Mouse (Mus musculus): ENCODE data around the gene Nfib. TPM values are rescaled to one million over a fixed set of nuclear protein-coding genes. Genes with fewer than 3 reads are reported as not detected.

Gene Nfib
- polyA plus RNA-seq, 1 experiment = 39.4 TPM

GRCm38 (mm10) chr4:82377621-82378020 lies 327.9 kb downstream of the Nfib start:
- DNase-seq (ENCODE audit: extremely low spot score in 1 of 2, low spot score in 1 of 2) = no peak

GRCm38 (mm10) chr4:82374560-82374959 lies 331.0 kb downstream of the Nfib start:
- DNase-seq (ENCODE audit: extremely low spot score in 1 of 2, low spot score in 1 of 2) = no peak

DNA sequence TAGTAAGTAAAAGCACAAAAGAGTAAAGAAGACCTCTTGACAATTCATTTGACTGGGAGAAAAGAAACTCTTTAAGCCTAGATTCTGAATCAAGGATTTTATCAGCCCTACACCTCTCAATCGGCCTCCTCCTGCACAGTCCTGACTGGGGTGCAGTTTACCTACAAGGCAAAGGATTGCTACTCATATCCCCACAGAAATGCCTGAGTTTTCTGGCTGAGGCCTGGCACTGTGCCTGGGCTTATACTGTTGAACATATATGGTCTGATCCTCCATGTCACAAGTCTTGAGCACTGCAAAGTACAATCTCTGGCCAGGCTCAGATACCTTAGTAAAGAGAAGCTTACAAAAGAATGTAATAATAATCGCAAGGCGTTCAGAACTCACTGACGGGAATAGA lies 333.3 kb downstream of the Nfib start:
- no peak for DNase-seq (ENCODE audit: extremely low spot score in 1 of 2, low spot score in 1 of 2)

DNA sequence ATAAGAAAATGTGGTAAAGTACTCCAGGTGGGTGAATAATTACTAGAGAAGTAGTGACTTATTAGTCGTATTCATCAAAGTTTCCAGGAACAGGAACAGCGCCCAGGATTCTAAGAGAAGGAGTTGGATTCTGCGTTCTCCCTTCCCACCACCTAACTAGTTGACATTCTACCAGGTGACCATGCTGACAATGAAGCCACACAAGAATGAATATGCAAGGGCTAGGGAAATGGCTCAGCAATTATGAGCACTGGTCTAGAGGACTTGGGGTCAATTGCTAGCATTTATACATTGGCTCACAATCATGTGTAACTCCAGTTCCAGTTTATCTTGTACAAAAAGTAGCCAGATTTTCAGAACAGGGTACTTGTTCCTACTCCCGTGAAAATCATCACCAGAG lies 334.1 kb downstream of the Nfib start:
- DNase-seq (ENCODE audit: extremely low spot score in 1 of 2, low spot score in 1 of 2) = no peak

GRCm38 (mm10) chr4:82369011-82369776 lies 336.4 kb downstream of the Nfib start:
- no peak for DNase-seq (ENCODE audit: extremely low spot score in 1 of 2, low spot score in 1 of 2)

DNA sequence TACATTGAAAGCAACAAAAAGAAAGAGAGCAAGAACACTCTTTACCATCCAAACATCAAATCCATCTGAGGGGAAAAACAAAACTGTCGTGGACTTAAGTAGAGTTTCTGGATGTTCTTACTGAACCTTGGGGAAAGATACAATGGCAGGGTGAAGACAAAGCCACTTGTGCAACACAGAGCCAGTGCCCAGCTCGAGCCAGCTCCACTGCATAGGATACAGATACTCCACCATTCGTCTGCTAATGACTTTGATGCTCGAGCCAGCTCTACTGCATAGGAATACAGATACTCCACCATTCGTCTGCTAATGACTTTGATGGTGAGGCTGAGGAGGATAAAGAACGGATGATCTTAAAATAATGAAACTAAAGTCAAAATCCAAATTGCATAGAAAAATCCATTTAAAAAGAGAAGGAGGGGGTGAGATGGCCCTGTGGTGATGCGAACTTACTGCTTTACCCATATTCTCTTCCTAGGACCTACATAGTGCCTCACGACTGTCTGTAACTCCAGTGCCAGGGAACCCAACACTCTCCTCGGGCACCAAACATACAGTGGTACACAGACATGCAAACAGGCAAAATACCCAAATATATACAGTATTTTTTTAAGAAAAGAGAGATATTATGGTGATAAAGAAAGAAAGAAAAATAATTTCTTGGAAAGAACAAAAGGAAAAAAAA lies 337.3 kb downstream of the Nfib start:
- DNase-seq (ENCODE audit: extremely low spot score in 1 of 2, low spot score in 1 of 2) = no peak

- DNase-seq (ENCODE audit: extremely low spot score in 1 of 2, low spot score in 1 of 2) = no peak
Measured at GRCm38 (mm10) chr4:82364696-82365385, 340.7 kb downstream of the Nfib start.

DNA sequence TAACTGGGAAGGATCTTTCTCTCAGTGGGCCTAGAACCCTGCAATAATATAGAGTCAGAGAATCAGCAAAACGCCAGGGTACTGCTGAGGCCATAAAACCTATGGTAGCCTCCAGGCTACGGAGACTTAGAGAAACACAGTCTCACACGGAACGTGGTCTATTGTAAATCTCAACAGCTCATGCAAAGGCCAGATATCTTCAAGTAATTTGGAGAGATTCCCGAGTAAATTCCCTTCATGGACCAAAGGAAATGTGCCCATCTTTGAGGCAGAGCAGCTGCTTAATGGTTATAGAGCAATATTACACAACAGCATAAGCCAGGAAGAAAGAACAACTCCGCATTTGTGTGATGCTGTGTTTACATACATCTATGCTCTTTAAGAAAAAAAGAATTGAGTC lies 341.6 kb downstream of the Nfib start:
- DNase-seq (ENCODE audit: extremely low spot score in 1 of 2, low spot score in 1 of 2) = no peak

- no peak for DNase-seq (ENCODE audit: extremely low spot score in 1 of 2, low spot score in 1 of 2)
Measured at GRCm38 (mm10) chr4:82362294-82362693, 343.3 kb downstream of the Nfib start.

DNA sequence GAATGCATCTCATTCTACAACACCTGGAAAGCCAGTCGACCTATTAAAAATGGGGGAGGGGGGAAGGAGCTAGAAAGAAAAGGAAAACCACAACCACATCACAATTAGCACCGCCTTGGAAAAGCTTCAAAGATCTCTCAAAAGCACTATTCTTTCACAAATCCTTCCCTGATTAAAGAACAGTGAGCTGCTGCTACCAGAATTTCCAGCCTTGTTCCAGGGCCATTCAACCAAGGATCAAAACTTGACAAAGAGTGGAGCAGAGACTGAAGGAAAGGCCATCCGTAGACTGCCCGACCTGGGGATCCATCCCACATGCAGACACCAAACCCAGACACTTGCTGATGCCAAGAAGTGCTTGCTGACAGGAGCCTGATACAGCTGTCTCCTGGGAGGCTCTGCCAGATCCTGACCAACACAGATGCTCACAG lies 345.5 kb downstream of the Nfib start:
- peak in 1 of 2 experiments; percentile 26 for DNase-seq (ENCODE audit: extremely low spot score in 1 of 2, low spot score in 1 of 2)

- DNase-seq (ENCODE audit: extremely low spot score in 1 of 2, low spot score in 1 of 2) = no peak
Measured at GRCm38 (mm10) chr4:82359110-82359509, 346.4 kb downstream of the Nfib start.

- DNase-seq (ENCODE audit: extremely low spot score in 1 of 2, low spot score in 1 of 2) = no peak
Measured at GRCm38 (mm10) chr4:82349006-82349405, 356.5 kb downstream of the Nfib start.

DNA sequence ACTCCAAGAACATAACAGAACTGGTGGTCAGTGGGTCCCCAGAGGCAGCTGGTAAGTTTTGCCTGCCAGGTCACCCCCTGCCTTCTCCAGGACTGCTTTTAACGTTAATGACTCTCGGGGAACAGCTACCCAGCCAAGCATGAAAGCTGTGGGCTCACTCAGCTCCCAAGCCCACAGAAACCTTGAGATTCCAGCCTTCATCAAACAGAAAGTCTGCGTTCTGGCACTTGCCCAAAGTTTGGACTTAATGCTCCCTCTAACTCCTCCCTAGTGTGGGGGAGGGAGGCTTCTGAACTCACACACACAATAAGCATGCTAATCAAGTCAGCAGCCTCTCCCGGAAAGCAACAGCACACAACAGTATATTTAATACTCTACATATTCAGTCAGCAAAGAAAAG lies 360.8 kb downstream of the Nfib start:
- DNase-seq (ENCODE audit: extremely low spot score in 1 of 2, low spot score in 1 of 2) = peak; percentile 13 to 34

DNA sequence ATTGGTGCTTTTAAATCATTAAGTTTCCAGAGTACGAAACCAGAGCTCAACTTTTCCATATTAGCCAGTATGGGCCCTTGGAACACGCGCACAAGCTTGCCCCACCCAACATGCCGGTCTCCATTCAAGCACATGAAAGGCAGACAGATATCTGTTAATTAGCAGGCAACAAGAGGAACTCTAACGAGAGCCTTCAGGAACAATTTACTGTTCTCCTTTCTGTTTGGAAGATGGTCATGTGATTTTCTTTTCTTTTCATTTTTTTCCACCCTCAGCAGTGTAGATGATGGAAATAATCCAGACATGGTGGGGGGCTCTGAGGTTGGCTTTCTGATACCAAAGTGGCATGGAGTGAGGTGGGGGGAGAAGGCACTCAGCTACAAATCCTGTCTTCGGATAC lies 361.3 kb downstream of the Nfib start:
- no peak for DNase-seq (ENCODE audit: extremely low spot score in 1 of 2, low spot score in 1 of 2)

DNA sequence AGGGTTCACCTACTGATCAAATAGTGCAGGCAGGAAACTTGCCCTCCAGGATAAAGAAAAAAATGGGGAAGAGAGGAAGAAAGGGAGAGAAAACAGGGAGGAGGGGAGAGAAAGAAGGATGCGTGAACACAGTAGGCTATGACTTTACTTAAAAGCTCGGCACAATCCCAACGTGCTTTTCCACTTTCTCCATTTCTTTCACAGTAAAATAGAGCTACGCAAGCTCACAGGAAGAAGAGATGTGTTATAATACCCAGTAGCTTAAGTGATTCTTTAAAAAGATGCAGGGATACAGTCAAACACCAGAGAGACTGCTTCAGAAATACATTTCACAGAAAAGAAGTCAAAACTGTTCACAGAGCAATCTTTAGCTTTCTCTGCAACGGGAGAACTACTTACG lies 366.6 kb downstream of the Nfib start:
- peak in 1 of 2 experiments; percentile 51 for DNase-seq (ENCODE audit: extremely low spot score in 1 of 2, low spot score in 1 of 2)

- DNase-seq (ENCODE audit: extremely low spot score in 1 of 2, low spot score in 1 of 2) = no peak
Measured at GRCm38 (mm10) chr4:82338481-82338880, 367.1 kb downstream of the Nfib start.

DNA sequence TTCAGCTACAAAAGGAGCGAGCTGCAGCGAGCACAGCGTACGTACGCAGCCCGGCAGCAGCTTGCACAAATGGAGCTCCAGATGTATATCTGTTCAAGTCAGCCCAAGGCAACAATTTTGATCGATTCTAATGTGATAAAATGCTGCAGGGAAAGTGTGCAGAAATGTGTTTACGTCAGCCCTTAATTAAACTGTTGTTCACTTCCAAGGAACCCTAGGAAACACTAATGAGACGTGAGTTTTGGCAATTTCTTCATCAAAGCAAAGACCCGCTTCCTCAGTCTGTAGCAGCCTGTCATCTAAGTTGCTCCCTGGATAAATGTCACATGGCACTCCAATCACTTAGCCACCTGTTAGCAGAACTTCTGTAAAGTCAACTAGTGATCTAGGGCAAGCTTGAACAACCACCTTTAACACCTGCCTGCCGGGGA lies 368.6 kb downstream of the Nfib start:
- DNase-seq (ENCODE audit: extremely low spot score in 1 of 2, low spot score in 1 of 2) = no peak

GRCm38 (mm10) chr4:82335266-82335865 lies 370.2 kb downstream of the Nfib start:
- DNase-seq (ENCODE audit: extremely low spot score in 1 of 2, low spot score in 1 of 2) = no peak

GRCm38 (mm10) chr4:82333413-82333812 lies 372.1 kb downstream of the Nfib start:
- no peak for DNase-seq (ENCODE audit: extremely low spot score in 1 of 2, low spot score in 1 of 2)

DNA sequence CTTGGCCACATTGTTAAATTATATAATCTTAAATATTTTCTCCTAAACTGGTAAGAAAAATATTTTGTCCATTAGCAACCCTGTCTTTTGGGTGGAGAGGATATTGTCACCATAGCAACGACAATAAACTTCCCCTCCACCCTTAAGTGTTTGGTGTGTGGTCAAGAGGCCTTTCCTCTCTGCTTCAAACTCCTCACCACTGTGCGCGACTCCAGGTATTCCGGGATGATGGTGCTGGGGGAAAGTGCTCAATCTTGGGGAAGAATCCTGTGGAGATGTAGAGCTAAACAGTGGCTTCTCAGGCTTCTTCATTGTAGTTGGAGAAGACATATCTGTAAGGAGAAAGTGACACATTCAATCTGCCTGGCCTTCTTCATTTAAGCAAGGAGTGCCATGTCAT lies 375.5 kb downstream of the Nfib start:
- DNase-seq (ENCODE audit: extremely low spot score in 1 of 2, low spot score in 1 of 2) = no peak

DNA sequence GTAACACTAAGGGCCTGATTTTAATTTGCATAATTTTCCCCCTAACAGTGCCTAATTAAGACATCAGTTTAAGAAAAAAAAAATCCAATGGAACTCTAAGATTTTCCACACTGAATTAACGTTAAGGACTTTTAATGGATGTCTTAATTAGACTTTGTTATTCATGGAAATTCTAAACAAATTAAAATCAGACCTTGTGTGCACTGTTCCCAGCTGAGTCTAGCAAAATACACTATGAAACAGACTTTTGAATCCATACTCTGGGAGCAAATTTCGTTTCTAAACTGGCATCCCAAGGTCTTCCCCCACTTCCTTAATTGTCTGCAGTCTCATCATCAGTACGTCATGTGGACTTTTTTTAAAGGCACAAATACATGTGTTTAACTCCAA lies 379.4 kb downstream of the Nfib start:
- DNase-seq (ENCODE audit: extremely low spot score in 1 of 2, low spot score in 1 of 2) = no peak

Data from frontal cortex, adult 2 months (tissue).